ENCODE assay signal across 26 mouse cellular contexts in the genomic region with DNA sequence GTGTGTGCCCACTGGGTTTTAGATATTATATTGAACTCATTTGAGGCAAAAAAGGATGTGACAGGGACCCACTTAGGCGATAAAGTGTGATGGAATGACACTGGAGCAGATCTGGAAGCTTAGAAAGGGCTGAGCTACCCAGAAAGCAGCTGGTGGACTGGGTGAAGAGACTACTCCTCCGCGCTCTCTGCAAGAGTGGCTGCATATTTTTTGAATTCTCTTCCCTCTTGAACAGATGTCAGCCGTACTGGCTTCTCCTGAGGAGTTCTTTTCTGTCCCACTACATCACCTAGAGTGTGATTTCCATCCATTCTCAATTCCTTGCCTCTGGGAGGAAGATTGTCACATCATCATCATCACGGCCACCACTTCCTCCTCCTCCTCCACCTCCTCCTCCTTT.
"Had no signal": no experiment of that assay in that cellular context is flagged by ENCODE, and none has a peak within 500 bp of the region (broad histone marks: within the 10 kb centered on the region; RNA-seq: fewer than 3 reads in every experiment).

No protein-coding gene starts in this region.

- H3K27ac ChIP-seq: gastrocnemius, adult 2 months; heart, embryonic 10.5 days; hindbrain, embryonic 10.5 days; hindbrain, embryonic 12.5 days; hindbrain, embryonic 14.5 days; intestine, embryonic 15.5 days; limb, embryonic 10.5 days; limb, embryonic 12.5 days; liver, embryonic 13.5 days had no signal

- H3K4me3 ChIP-seq: gastrocnemius, adult 2 months; heart, embryonic 10.5 days; heart, embryonic 12.5 days; hindbrain, embryonic 10.5 days; hindbrain, embryonic 12.5 days; intestine, embryonic 15.5 days; left cerebral cortex, adult 2 months; limb, embryonic 10.5 days; limb, embryonic 12.5 days; liver, embryonic 13.5 days had no signal

- ATAC-seq: hindbrain, embryonic 16.5 days; inflammation-experienced regulatory T-cells, adult 6 months; intestine, embryonic 15.5 days; intestine, postnatal 0 days had no signal

- DNase-seq: gastrocnemius, adult 2 months; gastrocnemius, postnatal 10 days; gastrocnemius, postnatal 25 days; heart, adult 18-20 months; heart, postnatal 10 days; heart, postnatal 4 days; kidney, adult 18-20 months; kidney, adult 8-10 months; kidney, postnatal 10 days; kidney, postnatal 25 days; kidney, postnatal 4 days; layer of hippocampus, adult 9-11 months; liver; liver, embryonic 13.5 days had no signal
